Mouse (Mus musculus): ENCODE measurements around the gene Pmvk.

GRCm38 (mm10) chr3:89516321-89516720 lies 62.0 kb downstream of the Pmvk start:
- TF ChIP-seq CTCF (IDR thresholded peaks at IDR 0.05; ENCODE audit: extremely low read depth, insufficient read depth, low read length) (no peak), POLR2A (IDR thresholded peaks at IDR 0.05; ENCODE audit: extremely low read depth, insufficient read depth, low read length) (no peak)
